Mouse (Mus musculus) MEL (cell line): ENCODE results near the gene Apex2. TPM values are rescaled to one million over a fixed set of nuclear protein-coding genes. Genes with fewer than 3 reads are reported as not detected.
"Not testable (repeated sequence)": the region's sequence is repeated elsewhere in the genome, so short reads cannot be mapped to it uniquely, and the experiment has no call there.

Experiments
- DNase-seq: peaks from one replicate; pipeline ENCODE4 v3.0.0; 2011; ENCODE audit warnings: low read depth, low spot score
- H3K27ac ChIP-seq: 2 replicates; pipeline ENCODE4 v1.5.1; 2012; ENCODE audit warnings: low read depth, mild to moderate bottlenecking, control low read depth, low read length, moderate library complexity; ENCODE audit not compliant: control insufficient read depth
- H3K27me3 ChIP-seq, 2 experiments: fragments of 150-350 bp in 1 of 2; sonication (generic) in 1 of 2; 2 replicates each; pipeline ENCODE4 v1.6.1; 2012; ENCODE audit warnings: low read length in 2 of 2, mild to moderate bottlenecking in 2 of 2, improper control_type of control experiment in 1 of 2, moderate library complexity in 1 of 2; ENCODE audit not compliant: insufficient read depth in 2 of 2, control insufficient read depth in 1 of 2
- H3K36me3 ChIP-seq, 2 experiments: 2 replicates each; pipeline ENCODE4 v1.6.1; 2012 to 2014; ENCODE audit warnings: low read length in 2 of 2, improper control_type of control experiment in 1 of 2, inconsistent platforms in 1 of 2, mild to moderate bottlenecking in 1 of 2; ENCODE audit not compliant: insufficient read depth in 2 of 2, control insufficient read depth in 1 of 2
- H3K4me1 ChIP-seq, 2 experiments: fragments of 150-350 bp in 1 of 2; sonication (generic) in 1 of 2; 2 replicates each; pipeline ENCODE4 v1.6.1; 2012; ENCODE audit warnings: low read length in 2 of 2, improper control_type of control experiment in 1 of 2, mild to moderate bottlenecking in 1 of 2; ENCODE audit not compliant: insufficient read depth in 2 of 2, control insufficient read depth in 1 of 2
- H3K4me3 ChIP-seq, 2 experiments: fragments of 150-350 bp in 1 of 2; sonication (generic) in 1 of 2; 2 replicates each; pipeline ENCODE4 v1.5.1; 2012; ENCODE audit warnings: low read depth in 2 of 2, low read length in 2 of 2, mild to moderate bottlenecking in 2 of 2, moderate library complexity in 2 of 2, control low read depth in 1 of 2, improper control_type of control experiment in 1 of 2; ENCODE audit not compliant: control insufficient read depth in 1 of 2, insufficient read depth in 1 of 2
- H3K79me2 ChIP-seq: 2 replicates; pipeline ENCODE4 v1.6.1; 2012; ENCODE audit warnings: mild to moderate bottlenecking, low read length, moderate library complexity; ENCODE audit not compliant: control insufficient read depth, poor library complexity, insufficient read depth
- H3K9ac ChIP-seq: 2 replicates; pipeline ENCODE4 v1.6.1; 2012; ENCODE audit warnings: low read depth, mild to moderate bottlenecking, control low read depth, low read length, moderate library complexity; ENCODE audit not compliant: control insufficient read depth, poor library complexity, severe bottlenecking
- H3K9me3 ChIP-seq: fragments of 150-350 bp; sonication (generic); replicated peaks from 2 replicates; pipeline ENCODE4 v1.6.1; 2012; ENCODE audit warnings: mild to moderate bottlenecking, low read length, improper control_type of control experiment, moderate library complexity; ENCODE audit not compliant: insufficient read depth
- BHLHE40 ChIP-seq: IDR thresholded peaks from 2 replicates; pipeline ENCODE4 v1.6.1; 2012; ENCODE audit warnings: low read depth, mild to moderate bottlenecking, inconsistent platforms, low read length, improper control_type of control experiment, borderline replicate concordance
- CHD1 ChIP-seq: IDR thresholded peaks from 2 replicates; pipeline ENCODE4 v1.6.1; 2012; ENCODE audit warnings: low read depth, mild to moderate bottlenecking, inconsistent platforms, low read length, improper control_type of control experiment
- CTCF ChIP-seq, 3 experiments: IDR thresholded peaks in 2 of 3; conservative IDR thresholded peaks in 1 of 3; 2 replicates each; pipeline ENCODE4 v1.5.1; 2011 to 2012; ENCODE audit warnings: low read length in 3 of 3, low read depth in 2 of 3, mild to moderate bottlenecking in 2 of 3, improper control_type of control experiment in 1 of 3, inconsistent platforms in 1 of 3, mixed read lengths in 1 of 3, moderate library complexity in 1 of 3; ENCODE audit not compliant: control insufficient read depth in 1 of 3, insufficient read depth in 1 of 3, poor library complexity in 1 of 3, severe bottlenecking in 1 of 3
- E2F4 ChIP-seq: IDR thresholded peaks from 2 replicates; pipeline ENCODE4 v1.6.1; 2011; ENCODE audit warnings: low read depth, low read length, improper control_type of control experiment, borderline replicate concordance
- ELF1 ChIP-seq: IDR thresholded peaks from 2 replicates; pipeline ENCODE4 v1.6.1; 2014; ENCODE audit warnings: low read depth, mild to moderate bottlenecking, inconsistent platforms, low read length, improper control_type of control experiment, moderate library complexity
- EP300 ChIP-seq, 2 experiments: IDR thresholded peaks; 2 replicates each; pipeline ENCODE4 v1.6.1; 2011; ENCODE audit warnings: improper control_type of control experiment in 2 of 2, low read length in 2 of 2, low read depth in 1 of 2, mild to moderate bottlenecking in 1 of 2
- ETS1 ChIP-seq: IDR thresholded peaks from 2 replicates; pipeline ENCODE4 v1.6.1; 2012; ENCODE audit warnings: low read depth, mild to moderate bottlenecking, inconsistent platforms, low read length, improper control_type of control experiment, moderate library complexity
- GATA1 ChIP-seq: IDR thresholded peaks from 2 replicates; pipeline ENCODE4 v1.6.1; 2011; ENCODE audit warnings: low read depth, low read length, improper control_type of control experiment
- JUND ChIP-seq: IDR thresholded peaks from 2 replicates; pipeline ENCODE4 v1.6.1; 2011; ENCODE audit warnings: low read depth, mild to moderate bottlenecking, improper control_type of control experiment, low read length
- MAZ ChIP-seq: IDR thresholded peaks from 2 replicates; pipeline ENCODE4 v1.6.1; 2012; ENCODE audit warnings: low read depth, mild to moderate bottlenecking, inconsistent platforms, low read length, improper control_type of control experiment
- MEF2A ChIP-seq: IDR thresholded peaks from 2 replicates; pipeline ENCODE4 v1.6.1; 2014; ENCODE audit warnings: low read depth, mild to moderate bottlenecking, inconsistent platforms, low read length, improper control_type of control experiment; ENCODE audit not compliant: poor library complexity, insufficient replicate concordance, severe bottlenecking; ENCODE audit errors: extremely low read depth
- MXI1 ChIP-seq: IDR thresholded peaks from 2 replicates; pipeline ENCODE4 v1.6.1; 2011; ENCODE audit warnings: mild to moderate bottlenecking, low read depth, low read length, improper control_type of control experiment
- MYC ChIP-seq: IDR thresholded peaks from 2 replicates; pipeline ENCODE4 v1.6.1; 2011; ENCODE audit warnings: low read depth, mild to moderate bottlenecking, low read length, improper control_type of control experiment, moderate library complexity
- NELFE ChIP-seq: IDR thresholded peaks from 2 replicates; pipeline ENCODE4 v1.6.1; 2011; ENCODE audit warnings: low read depth, low read length, improper control_type of control experiment
- POLR2A ChIP-seq, 2 experiments: IDR thresholded peaks; 2 replicates each; pipeline ENCODE4 v1.6.1; 2011 to 2012; ENCODE audit warnings: low read length in 2 of 2, mild to moderate bottlenecking in 2 of 2, control low read depth in 1 of 2, improper control_type of control experiment in 1 of 2, low read depth in 1 of 2, moderate library complexity in 1 of 2; ENCODE audit not compliant: control insufficient read depth in 1 of 2, insufficient read depth in 1 of 2, poor library complexity in 1 of 2
- POLR2AphosphoS2 ChIP-seq: IDR thresholded peaks from 2 replicates; pipeline ENCODE4 v1.6.1; 2011; ENCODE audit warnings: low read length, improper control_type of control experiment
- POLR2AphosphoS5 ChIP-seq: IDR thresholded peaks from 2 replicates; pipeline ENCODE4 v1.6.1; 2012; ENCODE audit warnings: low read depth, borderline replicate concordance, mild to moderate bottlenecking, inconsistent platforms, low read length, moderate library complexity, mixed read lengths
- RAD21 ChIP-seq: IDR thresholded peaks from 2 replicates; pipeline ENCODE4 v1.6.1; 2011; ENCODE audit warnings: mild to moderate bottlenecking, low read depth, low read length, improper control_type of control experiment
- RCOR1 ChIP-seq: IDR thresholded peaks from 2 replicates; pipeline ENCODE4 v1.6.1; 2012; ENCODE audit warnings: low read depth, mild to moderate bottlenecking, inconsistent platforms, low read length, improper control_type of control experiment
- SMC3 ChIP-seq: IDR thresholded peaks from 2 replicates; pipeline ENCODE4 v1.6.1; 2011; ENCODE audit warnings: low read depth, low read length, improper control_type of control experiment
- TAL1 ChIP-seq: IDR thresholded peaks from 2 replicates; pipeline ENCODE4 v1.6.1; 2012; ENCODE audit warnings: mild to moderate bottlenecking, inconsistent platforms, low read length, moderate library complexity, mixed read lengths
- TCF12 ChIP-seq: IDR thresholded peaks from 2 replicates; pipeline ENCODE4 v1.6.1; 2014; ENCODE audit warnings: low read depth, mild to moderate bottlenecking, inconsistent platforms, low read length, improper control_type of control experiment, moderate library complexity
- USF2 ChIP-seq, 2 experiments: IDR thresholded peaks; 2 replicates each; pipeline ENCODE4 v1.6.1; 2011 to 2012; ENCODE audit warnings: improper control_type of control experiment in 2 of 2, low read length in 2 of 2, borderline replicate concordance in 1 of 2, inconsistent platforms in 1 of 2, low read depth in 1 of 2, mild to moderate bottlenecking in 1 of 2; ENCODE audit not compliant: insufficient read depth in 1 of 2
- ZC3H11A ChIP-seq: IDR thresholded peaks from 2 replicates; pipeline ENCODE4 v1.6.1; 2012; ENCODE audit warnings: low read depth, mild to moderate bottlenecking, inconsistent platforms, low read length, improper control_type of control experiment
- ZKSCAN1 ChIP-seq: IDR thresholded peaks from 2 replicates; pipeline ENCODE4 v1.6.1; 2012; ENCODE audit warnings: low read depth, mild to moderate bottlenecking, inconsistent platforms, low read length, improper control_type of control experiment, moderate library complexity
- ZNF384 ChIP-seq: IDR thresholded peaks from 2 replicates; pipeline ENCODE4 v1.6.1; 2012; ENCODE audit warnings: low read depth, mild to moderate bottlenecking, inconsistent platforms, low read length, improper control_type of control experiment
- polyA plus RNA-seq, 2 experiments: library from polyadenylated mRNA; stranded (reverse) in 1 of 2; unstranded in 1 of 2; fragments of >175 nt in 1 of 2; fragments of >200 nt in 1 of 2; gene quantifications; 2 replicates each; pipeline versions ENCODE4 v1.2.1 to v1.2.4; 2012; ENCODE audit warnings: low replicate concordance in 2 of 2, low read depth in 1 of 2; ENCODE audit not compliant: insufficient read length in 2 of 2, insufficient read depth in 1 of 2, missing spikeins in 1 of 2
- total RNA-seq: library from RNA; depleted of rRNA; stranded (reverse); fragments of 300-350 nt; gene quantifications from 2 replicates; pipeline ENCODE4 v1.2.3, GENCODE M21; 2012

Gene Apex2
- total and polyA plus RNA-seq, 3 experiments, result 11.5 to 23.4 TPM; not detected in 1

GRCm38 (mm10) chrX:150486314-150487030 lies 103.2 kb downstream of the Apex2 start:
- not testable (repeated sequence) for H3K79me2 ChIP-seq, H3K36me3 ChIP-seq, DNase-seq, H3K27me3 ChIP-seq, H3K4me1 ChIP-seq, H3K9me3 ChIP-seq, H3K9ac ChIP-seq
- H3K27ac ChIP-seq, result peak overlapping the region; percentile 49
- peak overlapping the region; percentile 31 to 48; a peak in 3 of 4 replicates for H3K4me3 ChIP-seq
- TF ChIP-seq TCF12 (peak; percentile 62), TAL1 (peak; percentile 31; the same call in 1 of the 2 replicates), GATA1 (peak; percentile 51), ETS1 (peak; percentile 32; the same call in 1 of the 2 replicates), EP300 (IDR thresholded peaks at IDR 0.05; ENCODE audit: low read depth in 1 of 2, low read length in 2 of 2) (peak; percentile 12 to 47; a peak in 2 of 4 replicates)
- TF ChIP-seq, all 39 proteins: peak for 5; not testable (repeated sequence) for 34

- H3K27ac ChIP-seq, result peak overlapping the region; percentile 96
- H3K4me1 ChIP-seq, result peaks cover 0 to 4% of the 10 kb centered on the region in 2 experiments; a peak in 1 of 4 replicates
- no peaks in the 10 kb centered on the region for H3K27me3 ChIP-seq
- peak; percentile 95 for DNase-seq
- H3K9me3 ChIP-seq, result no peaks in the 10 kb centered on the region
- no peaks in the 10 kb centered on the region; the same call in 1 of the 2 replicates for H3K79me2 ChIP-seq
- H3K36me3 ChIP-seq, result peaks cover 0 to 4% of the 10 kb centered on the region in 2 experiments; a peak in 2 of 4 replicates
- H3K4me3 ChIP-seq, result peak overlapping the region; percentile 62 to 92
- peak overlapping the region; percentile 92 for H3K9ac ChIP-seq
- 0 out of 2 replicates have a peak, but pooled peaks have one; percentile 15 for TF ChIP-seq RCOR1
- TF ChIP-seq NELFE, result peak; percentile 33; the same call in 1 of the 2 replicates
- peak; percentile 72 to 97 (median 93) for TF ChIP-seq CTCF (IDR thresholded peaks at IDR 0.05 in 2 of 3, conservative IDR thresholded peaks at IDR 0.05 in 1 of 3; ENCODE audit: control insufficient read depth in 1 of 3, insufficient read depth in 1 of 3, low read depth in 2 of 3, low read length in 3 of 3, poor library complexity in 1 of 3, severe bottlenecking in 1 of 3)
- TF ChIP-seq ZKSCAN1, result peak; percentile 94; the same call in 1 of the 2 replicates
- peak; percentile 84 for TF ChIP-seq SMC3
- peak; percentile 88 for TF ChIP-seq JUND
- TF ChIP-seq E2F4, result no peak; the same call in 1 of the 2 replicates
- no peak for TF ChIP-seq USF2 (IDR thresholded peaks at IDR 0.05; ENCODE audit: borderline replicate concordance in 1 of 2, insufficient read depth in 1 of 2, low read depth in 1 of 2, low read length in 2 of 2)
- TF ChIP-seq MXI1, result peak; percentile 77
- peak; percentile 96 for TF ChIP-seq ETS1
- peak; percentile 65; the same call in 1 of the 2 replicates for TF ChIP-seq BHLHE40
- peak; percentile 92 for TF ChIP-seq ZC3H11A
- TF ChIP-seq POLR2AphosphoS5, result no peak
- TF ChIP-seq POLR2AphosphoS2, result peak; percentile 75; the same call in 1 of the 2 replicates
- TF ChIP-seq CHD1, result no peak
- TF ChIP-seq MYC, result peak; percentile 66; the same call in 1 of the 2 replicates
- TF ChIP-seq ZNF384, result peak; percentile 100
- TF ChIP-seq MEF2A, result peak; percentile 34; the same call in 1 of the 2 replicates
- peak; percentile 96 for TF ChIP-seq MAZ
- TF ChIP-seq ELF1, result peak; percentile 93
- no peak; a peak in 1 of 4 replicates for TF ChIP-seq POLR2A (IDR thresholded peaks at IDR 0.05; ENCODE audit: control insufficient read depth in 1 of 2, insufficient read depth in 1 of 2, low read depth in 1 of 2, low read length in 2 of 2, poor library complexity in 1 of 2)
- TF ChIP-seq RAD21, result peak; percentile 99
Measured at GRCm38 (mm10) chrX:150477854-150478780, 111.6 kb downstream of the Apex2 start.
